Mouse (Mus musculus) intestine, embryonic 16.5 days (tissue): ENCODE measurements around the gene Sphk2. TPM values are rescaled to one million over a fixed set of nuclear protein-coding genes. Genes with fewer than 3 reads are reported as not detected.

Experiments
- ATAC-seq: fragments of 200-750 bp; cut with Nextera tagmentation; 2 replicates; pipeline ENCODE4 v1.8.0; 2017; ENCODE audit warnings: moderate TSS enrichment, moderate library complexity
- H3K27ac ChIP-seq: fragments of 300-500 bp; sonication (generic); 2 replicates; pipeline ENCODE4 v1.5.1; 2014; ENCODE audit warnings: mild to moderate bottlenecking, low read length
- H3K27me3 ChIP-seq: fragments of 300-500 bp; sonication (generic); replicated peaks from 2 replicates; pipeline ENCODE4 v1.6.1; 2014; ENCODE audit warnings: low read length, control low read depth, mixed read lengths; ENCODE audit not compliant: control insufficient read depth, insufficient read depth
- H3K36me3 ChIP-seq: fragments of 300-500 bp; sonication (generic); 2 replicates; pipeline ENCODE4 v1.6.1; 2014; ENCODE audit warnings: low read length, control low read depth; ENCODE audit not compliant: control insufficient read depth, insufficient read depth
- H3K4me1 ChIP-seq: fragments of 300-500 bp; sonication (generic); 2 replicates; pipeline ENCODE4 v1.6.1; 2014; ENCODE audit warnings: low read length, control low read depth, mixed read lengths; ENCODE audit not compliant: control insufficient read depth, insufficient read depth
- H3K4me2 ChIP-seq: fragments of 300-500 bp; sonication (generic); 2 replicates; pipeline ENCODE4 v1.6.1; 2014; ENCODE audit warnings: low read depth, low read length, control low read depth
- H3K4me3 ChIP-seq: fragments of 300-500 bp; sonication (generic); 2 replicates; pipeline ENCODE4 v1.5.1; 2014; ENCODE audit warnings: mild to moderate bottlenecking, low read length
- H3K9ac ChIP-seq: fragments of 300-500 bp; sonication (generic); 2 replicates; pipeline ENCODE4 v1.6.1; 2014; ENCODE audit warnings: low read depth, low read length
- H3K9me3 ChIP-seq: fragments of 300-500 bp; sonication (generic); 2 replicates; pipeline ENCODE4 v1.6.1; 2016; ENCODE audit warnings: low read length, control low read depth; ENCODE audit not compliant: control insufficient read depth
- WGBS: fragments of 180-500 bp; shearing (Covaris S2); extraction: QIAGEN DNeasy Blood & Tissue Kit; methylation state at CpG from one replicate; pipeline ENCODE4 v1.1.7; 2014; 5-methylcytosine and 5-hydroxymethylcytosine counted together
- polyA plus RNA-seq: library from polyadenylated mRNA; unstranded; fragments of >200 nt; fragmentation: Nextera tagmentation; extraction: Ambion mirVana; gene quantifications from 2 replicates; pipeline ENCODE4 v1.2.1, GENCODE M21; 2015

Sphk2 gene
- polyA plus RNA-seq, 1 experiment from 2014 or later: 55.6 TPM

DNA sequence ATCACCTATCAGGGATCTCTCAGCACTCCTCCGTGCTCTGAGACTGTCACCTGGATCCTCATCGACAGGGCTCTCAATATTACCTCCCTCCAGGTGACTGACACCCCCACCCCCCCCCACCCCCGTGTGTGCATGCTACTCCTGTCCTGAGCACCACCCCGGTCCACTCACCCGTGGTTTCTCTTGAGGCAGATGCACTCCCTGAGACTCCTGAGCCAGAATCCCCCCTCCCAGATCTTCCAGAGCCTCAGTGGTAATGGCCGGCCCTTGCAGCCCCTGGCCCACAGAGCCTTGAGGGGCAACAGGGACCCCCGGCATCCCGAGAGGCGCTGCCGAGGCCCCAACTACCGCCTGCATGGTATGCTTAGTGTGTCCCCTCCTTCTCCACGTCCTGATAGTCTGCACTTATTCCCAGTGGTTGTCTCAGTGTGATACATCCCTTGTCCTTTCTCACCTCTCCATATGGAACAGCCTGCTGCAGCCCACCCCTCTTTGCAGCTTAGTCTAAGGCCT is 14.2 kb downstream of the Sphk2 start:
- Histone ChIP-seq H3K4me2 (peak overlapping the region; percentile 96), H3K4me1 (peaks cover 51% of the 10 kb centered on the region), H3K4me3 (peak overlapping the region; percentile 70), H3K9me3 (no peaks in the 10 kb centered on the region), H3K27me3 (peaks cover 20% of the 10 kb centered on the region), H3K27ac (peak overlapping the region; percentile 89), H3K9ac (peak overlapping the region; percentile 68), H3K36me3 (no peaks in the 10 kb centered on the region)
- ATAC-seq: no peak
- WGBS: 49% methylated on average over 12 of the region's 12 CpGs

DNA sequence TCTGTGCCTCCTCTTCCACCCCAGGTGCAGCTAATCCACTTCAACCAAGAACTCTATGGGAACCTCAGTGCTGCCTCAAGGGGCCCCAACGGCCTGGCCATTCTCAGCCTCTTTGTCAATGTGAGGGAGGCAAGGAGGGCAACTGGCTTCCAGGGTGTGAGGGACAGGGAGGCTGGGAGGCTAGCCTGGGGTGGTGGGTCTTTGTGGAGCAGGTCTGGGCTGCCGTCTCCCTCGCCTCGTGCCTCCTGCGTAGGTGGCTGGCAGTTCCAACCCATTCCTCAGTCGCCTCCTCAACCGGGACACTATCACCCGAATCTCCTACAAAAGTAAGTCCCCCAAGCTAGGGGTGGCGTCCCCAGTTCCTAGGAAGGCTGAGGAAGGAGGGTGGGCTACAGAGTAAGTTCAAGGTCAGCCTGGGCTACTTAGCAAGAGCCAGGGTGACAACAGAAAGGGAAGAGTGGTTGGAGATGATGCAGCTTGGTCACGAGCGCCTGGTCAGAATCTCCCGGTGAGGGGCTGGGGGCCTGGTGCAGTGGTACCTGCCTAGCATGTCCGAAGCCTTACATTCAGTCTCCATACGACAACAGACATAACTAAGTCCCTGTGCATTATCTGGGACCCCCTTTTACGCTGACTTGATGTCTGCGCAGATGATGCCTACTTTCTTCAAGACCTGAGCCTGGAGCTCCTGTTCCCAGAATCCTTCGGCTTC is 14.8 kb downstream of the Sphk2 start:
- peak overlapping the region; percentile 68; the same call in 1 of the 2 replicates for H3K9ac ChIP-seq
- peaks cover 45% of the 10 kb centered on the region for H3K4me1 ChIP-seq
- no peak overlapping the region for H3K27ac ChIP-seq
- H3K36me3 ChIP-seq: no peaks in the 10 kb centered on the region
- no peak for ATAC-seq
- 90% methylated on average over 17 of the region's 17 CpGs for WGBS
- no peak overlapping the region for H3K4me2 ChIP-seq
- no peaks in the 10 kb centered on the region for H3K9me3 ChIP-seq
- H3K27me3 ChIP-seq: peaks cover 24% of the 10 kb centered on the region
- no peak overlapping the region for H3K4me3 ChIP-seq

DNA sequence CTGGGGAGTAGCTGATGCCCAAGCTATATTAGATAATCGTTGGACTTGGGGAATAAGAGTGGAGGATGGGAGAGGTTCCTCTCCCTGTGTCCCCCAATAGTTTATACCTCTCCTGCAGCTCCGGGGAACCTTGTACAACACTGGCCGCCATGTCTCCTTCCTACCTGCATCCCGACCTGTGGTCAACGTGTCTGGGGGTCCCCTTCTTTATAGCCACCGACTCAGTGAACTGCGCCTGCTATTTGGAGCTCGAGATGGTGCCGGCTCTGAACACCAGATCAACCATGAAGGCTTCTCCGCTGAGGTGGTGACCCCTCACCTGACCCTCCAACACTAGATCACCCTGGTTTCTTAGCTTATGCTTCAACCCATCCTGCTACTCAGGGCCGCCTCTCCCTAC is 15.5 kb downstream of the Sphk2 start:
- ATAC-seq: no peak
- H3K4me2 ChIP-seq: no peak overlapping the region
- WGBS: 93% methylated on average over 11 of the region's 11 CpGs
- peaks cover 24% of the 10 kb centered on the region for H3K27me3 ChIP-seq
- H3K9ac ChIP-seq: no peak overlapping the region
- H3K27ac ChIP-seq: no peak overlapping the region
- H3K4me3 ChIP-seq: no peak overlapping the region
- H3K36me3 ChIP-seq: no peaks in the 10 kb centered on the region
- no peaks in the 10 kb centered on the region for H3K9me3 ChIP-seq
- H3K4me1 ChIP-seq: peaks cover 40% of the 10 kb centered on the region

DNA sequence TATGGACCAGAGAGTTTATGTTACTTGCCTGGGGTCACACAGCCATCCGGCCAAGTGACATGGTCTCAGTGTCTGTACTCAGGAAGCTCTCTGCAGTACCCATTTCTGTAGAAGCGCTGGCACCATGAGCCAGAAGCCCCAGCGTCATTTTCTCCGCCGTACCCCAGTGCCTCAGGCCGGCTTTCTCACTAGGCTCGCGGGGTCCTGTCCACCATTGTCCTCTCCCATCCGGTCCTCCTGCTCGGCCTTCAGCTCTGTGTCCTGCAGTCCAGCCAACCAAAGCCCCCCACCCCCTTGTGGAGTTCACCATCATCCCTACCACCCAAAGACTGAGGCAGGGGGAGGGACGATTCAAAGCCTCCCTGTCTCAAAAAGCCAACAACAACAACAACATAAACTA is 16.2 kb downstream of the Sphk2 start:
- H3K4me2 ChIP-seq: no peak overlapping the region
- H3K27ac ChIP-seq: no peak overlapping the region
- H3K4me1 ChIP-seq: peaks cover 35% of the 10 kb centered on the region
- H3K9me3 ChIP-seq: no peaks in the 10 kb centered on the region
- no peak for ATAC-seq
- no peaks in the 10 kb centered on the region for H3K36me3 ChIP-seq
- no peak overlapping the region; the same call in 1 of the 2 replicates for H3K4me3 ChIP-seq
- 88% methylated on average over 11 of the region's 11 CpGs for WGBS
- H3K27me3 ChIP-seq: peaks cover 24% of the 10 kb centered on the region
- no peak overlapping the region for H3K9ac ChIP-seq

DNA sequence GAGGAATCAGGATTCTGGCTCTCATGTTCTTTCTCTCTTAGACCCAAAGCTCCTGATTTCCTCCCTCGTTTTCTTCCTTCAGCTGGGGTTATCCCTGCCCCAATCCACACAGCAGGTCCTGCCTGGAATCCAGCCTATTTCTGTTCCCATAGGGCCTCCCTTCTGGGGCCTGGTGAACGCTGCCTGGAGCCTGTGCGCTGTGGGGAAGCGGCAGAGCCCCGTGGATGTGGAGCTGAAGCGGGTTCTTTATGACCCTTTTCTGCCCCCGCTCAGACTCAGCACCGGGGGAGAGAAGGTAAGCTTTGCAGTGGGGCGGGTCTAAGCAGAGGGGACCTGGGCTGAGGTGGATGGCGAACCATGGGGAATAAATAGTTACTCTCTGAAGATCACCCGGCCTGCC is 16.7 kb downstream of the Sphk2 start:
- Histone ChIP-seq H3K27me3 (peaks cover 24% of the 10 kb centered on the region), H3K4me1 (peaks cover 30% of the 10 kb centered on the region), H3K36me3 (no peaks in the 10 kb centered on the region), H3K27ac (peak overlapping the region; percentile 41; the same call in 1 of the 2 replicates), H3K4me3 (peak overlapping the region; percentile 31), H3K4me2 (peak overlapping the region; percentile 75), H3K9ac (peak overlapping the region; percentile 64), H3K9me3 (no peaks in the 10 kb centered on the region)
- ATAC-seq: no peak
- WGBS: 30% methylated on average over 11 of the region's 11 CpGs

DNA sequence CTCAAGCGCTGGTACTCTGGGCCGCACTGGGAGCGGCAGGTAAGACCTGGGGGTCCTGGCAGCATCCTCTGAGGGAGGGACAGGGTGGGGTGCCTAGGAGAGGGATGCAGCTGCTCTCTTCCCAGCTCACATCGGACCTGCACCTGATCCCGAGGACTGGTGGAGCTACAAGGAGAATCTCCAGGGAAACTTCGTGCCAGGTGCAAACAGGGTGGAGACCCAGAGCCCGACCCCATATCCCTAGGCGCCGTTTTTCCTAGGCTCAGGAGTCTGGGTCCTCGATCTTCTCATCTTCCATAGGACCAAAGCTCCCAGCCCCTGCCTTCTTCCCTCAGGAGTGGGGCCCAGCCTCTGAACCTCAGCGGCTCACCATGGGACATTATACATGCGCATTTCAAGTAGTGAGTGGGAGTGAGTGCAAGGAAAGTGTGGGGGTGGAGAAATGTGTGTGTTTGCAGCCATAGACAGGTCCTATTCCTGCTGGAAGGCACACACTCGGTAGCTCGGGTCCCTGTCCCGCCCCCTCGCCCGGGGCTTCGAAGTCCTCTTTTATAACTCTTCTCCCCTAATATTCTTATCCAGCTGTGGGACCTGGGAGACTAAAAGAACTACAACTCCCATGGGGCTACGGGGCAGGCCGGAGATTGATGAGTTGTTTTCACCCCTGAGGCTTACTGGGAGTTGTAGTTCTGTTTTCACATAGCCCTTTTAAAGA is 17.3 kb downstream of the Sphk2 start:
- peak overlapping the region; percentile 75 for H3K4me2 ChIP-seq
- H3K4me3 ChIP-seq: peak overlapping the region; percentile 43
- H3K36me3 ChIP-seq: no peaks in the 10 kb centered on the region
- peaks cover 24% of the 10 kb centered on the region for H3K27me3 ChIP-seq
- H3K27ac ChIP-seq: no peak overlapping the region
- H3K9me3 ChIP-seq: no peaks in the 10 kb centered on the region
- peak overlapping the region; percentile 66 for H3K9ac ChIP-seq
- no peak for ATAC-seq
- WGBS: 2% methylated on average over 20 of the region's 20 CpGs
- H3K4me1 ChIP-seq: peaks cover 24% of the 10 kb centered on the region

DNA sequence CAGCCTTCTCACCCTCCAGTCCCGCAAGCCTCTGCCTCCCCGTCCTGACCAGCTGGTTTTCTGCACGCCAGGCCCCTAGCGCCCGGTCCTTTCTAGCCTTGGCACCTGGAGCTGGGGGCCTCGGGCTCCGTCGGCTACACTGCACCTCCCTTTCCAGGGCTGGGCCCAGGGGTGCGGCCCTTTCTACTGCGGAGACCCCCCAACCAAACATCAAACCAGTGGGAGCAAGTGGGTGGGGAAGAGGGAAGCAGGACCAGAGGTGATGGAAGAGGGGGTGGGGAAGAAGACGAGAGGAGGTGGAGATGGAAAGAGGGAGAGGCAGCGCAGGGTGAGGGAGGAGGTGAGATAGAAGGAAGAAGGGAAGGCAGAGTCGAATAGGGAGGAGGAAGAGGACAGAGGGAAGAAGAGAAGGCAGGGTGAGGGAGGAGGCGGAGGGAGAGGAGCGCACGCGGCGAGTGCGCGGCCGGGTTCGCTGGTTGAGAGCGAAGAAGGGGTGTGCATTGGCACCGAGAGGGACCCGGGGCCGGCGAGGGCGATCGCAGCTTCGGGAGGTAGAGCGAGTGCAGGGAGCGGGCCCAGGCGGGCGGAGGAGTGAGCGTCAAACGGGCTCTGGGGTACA is 18.2 kb downstream of the Sphk2 start, which contains the start of gene Car11:
Car11 (plus strand) TSS at position 321 of the 619 bp plus-strand sequence.
- Histone ChIP-seq H3K9me3 (no peaks in the 10 kb centered on the region), H3K9ac (peak within 1 kb of the TSS; percentile 66), H3K4me3 (peak within 1 kb of the TSS; percentile 43), H3K27ac (no peak within 1 kb of the TSS), H3K4me2 (peak within 1 kb of the TSS; percentile 75), H3K4me1 (peaks cover 23% of the 10 kb centered on the region), H3K27me3 (peaks cover 24% of the 10 kb centered on the region), H3K36me3 (no peaks in the 10 kb centered on the region)
- ATAC-seq: no peak
- WGBS: 4% methylated on average over 36 of the region's 36 CpGs

DNA sequence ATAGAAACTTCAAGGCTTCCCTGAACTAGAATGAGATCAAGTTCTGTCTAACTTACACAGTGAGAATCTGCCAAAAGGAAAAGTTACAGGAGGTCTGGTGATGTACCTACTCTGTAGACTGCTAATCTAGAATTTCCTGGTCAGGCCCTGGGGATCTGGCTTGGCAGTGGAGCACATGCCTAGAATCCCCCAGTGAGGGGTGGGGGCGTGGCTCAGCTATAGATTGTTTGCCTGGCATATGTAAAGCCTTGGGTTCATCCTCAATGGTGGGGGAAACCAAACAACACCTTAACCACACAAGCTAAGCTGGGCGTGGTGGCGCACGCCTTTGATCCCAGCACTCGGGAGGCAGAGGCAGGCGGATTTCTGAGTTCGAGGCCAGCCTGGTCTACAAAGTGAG is 19.9 kb downstream of the Sphk2 start:
- ATAC-seq: no peak
- H3K4me2 ChIP-seq: no peak overlapping the region
- H3K9me3 ChIP-seq: no peaks in the 10 kb centered on the region
- peaks cover 13% of the 10 kb centered on the region for H3K4me1 ChIP-seq
- H3K4me3 ChIP-seq: no peak overlapping the region
- peaks cover 24% of the 10 kb centered on the region for H3K27me3 ChIP-seq
- 80% methylated on average over 6 of the region's 7 CpGs for WGBS
- no peaks in the 10 kb centered on the region for H3K36me3 ChIP-seq
- no peak overlapping the region for H3K27ac ChIP-seq
- no peak overlapping the region for H3K9ac ChIP-seq

DNA sequence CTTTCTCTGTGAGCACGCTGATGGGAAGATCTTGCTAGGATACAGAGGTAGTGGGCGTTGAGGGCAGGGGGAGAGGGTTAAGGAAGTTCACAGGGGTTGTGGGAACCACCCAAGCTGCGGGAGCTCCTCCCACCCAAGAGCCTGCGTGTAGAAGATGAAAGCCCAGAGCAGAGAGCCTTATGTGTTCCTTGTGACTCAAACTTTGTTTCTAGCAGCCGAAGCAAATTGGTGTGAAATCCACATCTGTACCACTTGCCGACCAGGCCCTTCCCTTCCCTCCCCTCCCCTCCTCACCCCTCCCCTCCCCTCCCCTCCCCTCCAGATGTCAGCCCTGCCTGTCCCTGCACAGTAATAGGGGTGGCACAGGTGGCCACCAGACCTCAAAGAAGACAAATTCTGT is 22.7 kb downstream of the Sphk2 start:
- Histone ChIP-seq H3K27me3 (peaks cover 16% of the 10 kb centered on the region), H3K4me2 (no peak overlapping the region), H3K9me3 (no peaks in the 10 kb centered on the region), H3K27ac (no peak overlapping the region), H3K36me3 (no peaks in the 10 kb centered on the region), H3K9ac (no peak overlapping the region), H3K4me1 (peaks cover 5% of the 10 kb centered on the region; the same call in 1 of the 2 replicates), H3K4me3 (no peak overlapping the region)
- ATAC-seq: no peak
- 25% methylated on average over 6 of the region's 6 CpGs for WGBS
